Mouse (Mus musculus) effector memory CD4-positive, alpha-beta T cell, adult 5 months (primary cell): ENCODE results near the gene Srr. TPM values are rescaled to one million over a fixed set of nuclear protein-coding genes. Genes with fewer than 3 reads are reported as not detected.

Experiments
- polyA plus RNA-seq: library from polyadenylated mRNA; unstranded; fragments of 100-300 nt; shearing (Covaris generic); gene quantifications from one replicate; pipeline ENCODE4 v1.2.1, GENCODE M21; 2017

Gene Srr
- 3.6 TPM for polyA plus RNA-seq

GRCm38 (mm10) chr11:74925577-74926387, at the start of gene Srr, which contains the start of gene Smg6:
Srr (minus strand) TSS chr11:74925948.
Smg6 (plus strand) TSS chr11:74925823.

GRCm38 (mm10) chr11:74897678-74898516, 27.9 kb downstream of the Srr start, which contains the start of gene Tsr1:
Tsr1 (plus strand) TSS chr11:74898071.

GRCm38 (mm10) chr11:74896901-74897677, 28.7 kb downstream of the Srr start, which contains the start of gene Sgsm2:
Sgsm2 (minus strand) TSS chr11:74897060.

Other genes starting within 250 kb of the Srr start
- gene Pafah1b1, start 201.3 kb downstream of the Srr start, polyA plus RNA-seq: 103 TPM
- gene Mettl16, start 155.1 kb downstream of the Srr start, polyA plus RNA-seq: 31.3 TPM
- 18.8 TPM for gene Mnt, start 95.0 kb downstream of the Srr start, polyA plus RNA-seq
- gene Sgsm2, start 28.9 kb downstream of the Srr start, polyA plus RNA-seq: 3.6 TPM
- gene Tsr1, start 27.9 kb downstream of the Srr start, polyA plus RNA-seq: 40.9 TPM
- 28.6 TPM for gene Smg6, start 125 bp downstream of the Srr start, polyA plus RNA-seq
- gene Hic1, start 243.6 kb upstream of the Srr start, polyA plus RNA-seq: 14.4 TPM